Mouse (Mus musculus) CD4-positive, CD25-positive, alpha-beta regulatory T cell (primary cell): ENCODE data around the gene Filip1. TPM values are rescaled to one million over a fixed set of nuclear protein-coding genes. Genes with fewer than 3 reads are reported as not detected.

ENCODE experiments used
- polyA plus RNA-seq: library from polyadenylated mRNA; unstranded; fragments of 100-300 nt; shearing (Covaris generic); gene quantifications from one replicate; pipeline ENCODE4 v1.2.1, GENCODE M21; 2017

Gene Filip1
- polyA plus RNA-seq, result 0.68 TPM

GRCm38 (mm10) chr9:80012751-80013150 lies at the start of gene Filip1:
Gene Filip1, minus strand, starts transcription at chr9:80012851.

GRCm38 (mm10) chr9:79792841-79793835 lies 219.5 kb downstream of the Filip1 start, which contains the start of gene Tmem30a:
Gene Tmem30a, minus strand, starts transcription at chr9:79793507.

Other genes with a start within 250 kb of the Filip1 start
- 97.5 TPM for gene Tmem30a, start 219.3 kb downstream of the Filip1 start, polyA plus RNA-seq
- gene Senp6, start 54.1 kb upstream of the Filip1 start, polyA plus RNA-seq, result 120 TPM
- 24.6 TPM for gene Myo6, start 152.2 kb upstream of the Filip1 start, polyA plus RNA-seq